Mouse (Mus musculus) kidney, embryonic 16.5 days (tissue): ENCODE data around the gene Apoc2. TPM values are rescaled to one million over a fixed set of nuclear protein-coding genes. Genes with fewer than 3 reads are reported as not detected.

Experiments used
- ATAC-seq: fragments of 200-750 bp; cut with Nextera tagmentation; 2 replicates; pipeline ENCODE4 v1.8.0; 2017; ENCODE audit warnings: moderate TSS enrichment; ENCODE audit not compliant: low FRiP score, low TSS enrichment
- H3K27ac ChIP-seq: fragments of 300-500 bp; sonication (generic); 2 replicates; pipeline ENCODE4 v1.5.1; 2014; ENCODE audit warnings: low read length
- H3K27me3 ChIP-seq: fragments of 300-500 bp; sonication (generic); 2 replicates; pipeline ENCODE4 v1.6.1; 2014; ENCODE audit warnings: low read length, control low read depth, mixed read lengths; ENCODE audit not compliant: insufficient read depth
- H3K36me3 ChIP-seq: fragments of 300-500 bp; sonication (generic); 2 replicates; pipeline ENCODE4 v1.6.1; 2014; ENCODE audit warnings: low read length, control low read depth, mixed read lengths; ENCODE audit not compliant: insufficient read depth
- H3K4me1 ChIP-seq: fragments of 300-500 bp; sonication (generic); 2 replicates; pipeline ENCODE4 v1.6.1; 2014; ENCODE audit warnings: low read length, control low read depth, mixed read lengths; ENCODE audit not compliant: insufficient read depth
- H3K4me2 ChIP-seq: fragments of 300-500 bp; sonication (generic); replicated peaks from 2 replicates; pipeline ENCODE4 v1.6.1; 2014; ENCODE audit warnings: low read depth, low read length
- H3K4me3 ChIP-seq: fragments of 300-500 bp; sonication (generic); 2 replicates; pipeline ENCODE4 v1.5.1; 2014; ENCODE audit warnings: mild to moderate bottlenecking, low read length
- H3K9ac ChIP-seq: fragments of 300-500 bp; sonication (generic); replicated peaks from 2 replicates; pipeline ENCODE4 v1.6.1; 2014; ENCODE audit warnings: low read length
- H3K9me3 ChIP-seq: fragments of 300-500 bp; sonication (generic); 2 replicates; pipeline ENCODE4 v1.6.1; 2016; ENCODE audit warnings: low read length, control low read depth
- WGBS: fragments of 180-500 bp; shearing (Covaris S2); extraction: QIAGEN DNeasy Blood & Tissue Kit; methylation state at CpG from one replicate; pipeline ENCODE4 v1.1.7; 2014; 5-methylcytosine and 5-hydroxymethylcytosine counted together
- polyA plus RNA-seq: library from polyadenylated mRNA; unstranded; fragments of >200 nt; fragmentation: Nextera tagmentation; extraction: Ambion mirVana; gene quantifications from 2 replicates; pipeline ENCODE4 v1.2.1, GENCODE M21; 2015

Apoc2 gene
- polyA plus RNA-seq, 1 experiment from 2014 or later = 4.7 TPM

GRCm38 (mm10) chr7:19685374-19685773 is 7.6 kb upstream of the Apoc2 start:
- ATAC-seq = no peak

DNA sequence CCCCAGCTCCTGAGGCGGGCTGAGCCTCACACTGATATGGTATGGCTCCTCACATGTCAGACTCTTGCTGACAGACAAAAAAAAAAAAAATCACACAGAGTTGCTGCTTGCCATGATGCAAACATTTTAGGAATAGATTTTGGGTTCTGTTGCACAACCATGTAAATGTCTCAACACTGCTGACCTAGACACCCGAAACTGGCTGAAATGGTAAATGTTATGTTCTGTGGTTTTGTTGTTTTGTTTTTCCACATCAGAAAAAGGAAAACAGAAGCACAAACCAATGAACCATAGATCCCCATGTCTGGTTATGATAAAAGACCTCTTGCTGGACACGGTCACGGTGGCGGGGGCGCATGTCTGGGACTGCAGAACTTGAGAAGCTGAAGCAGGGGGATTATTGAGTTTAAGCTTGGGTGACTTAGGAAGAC is 6.0 kb upstream of the Apoc2 start:
- ATAC-seq = no peak
- no peak overlapping the region for H3K9ac ChIP-seq

More at GRCm38 (mm10) chr7:19685374-19685773, 7.6 kb upstream of the Apoc2 start:
- no peaks in the 10 kb centered on the region for H3K4me1 ChIP-seq
- no peak overlapping the region for H3K4me2 ChIP-seq
- H3K27ac ChIP-seq = no peak overlapping the region
- WGBS = 63% methylated on average over 4 of the region's 4 CpGs
- no peak overlapping the region for H3K9ac ChIP-seq
- H3K36me3 ChIP-seq = no peaks in the 10 kb centered on the region
- no peaks in the 10 kb centered on the region for H3K27me3 ChIP-seq
- H3K4me3 ChIP-seq = no peak overlapping the region
- no peaks in the 10 kb centered on the region for H3K9me3 ChIP-seq

GRCm38 (mm10) chr7:19682979-19683378 is 5.2 kb upstream of the Apoc2 start:
- Histone ChIP-seq H3K4me1 (no peaks in the 10 kb centered on the region), H3K36me3 (no peaks in the 10 kb centered on the region), H3K9me3 (no peaks in the 10 kb centered on the region), H3K27me3 (no peaks in the 10 kb centered on the region), H3K4me3 (no peak overlapping the region), H3K9ac (no peak overlapping the region), H3K27ac (no peak overlapping the region), H3K4me2 (no peak overlapping the region)
- no peak for ATAC-seq
- 66% methylated on average over 3 of the region's 3 CpGs for WGBS

More for the DNA sequence above, 6.0 kb upstream of the Apoc2 start:
- Histone ChIP-seq H3K4me2 (no peak overlapping the region), H3K4me3 (no peak overlapping the region), H3K27ac (no peak overlapping the region), H3K4me1 (no peaks in the 10 kb centered on the region), H3K36me3 (no peaks in the 10 kb centered on the region), H3K9me3 (no peaks in the 10 kb centered on the region), H3K27me3 (no peaks in the 10 kb centered on the region)
- WGBS = 71% methylated on average over 6 of the region's 6 CpGs

DNA sequence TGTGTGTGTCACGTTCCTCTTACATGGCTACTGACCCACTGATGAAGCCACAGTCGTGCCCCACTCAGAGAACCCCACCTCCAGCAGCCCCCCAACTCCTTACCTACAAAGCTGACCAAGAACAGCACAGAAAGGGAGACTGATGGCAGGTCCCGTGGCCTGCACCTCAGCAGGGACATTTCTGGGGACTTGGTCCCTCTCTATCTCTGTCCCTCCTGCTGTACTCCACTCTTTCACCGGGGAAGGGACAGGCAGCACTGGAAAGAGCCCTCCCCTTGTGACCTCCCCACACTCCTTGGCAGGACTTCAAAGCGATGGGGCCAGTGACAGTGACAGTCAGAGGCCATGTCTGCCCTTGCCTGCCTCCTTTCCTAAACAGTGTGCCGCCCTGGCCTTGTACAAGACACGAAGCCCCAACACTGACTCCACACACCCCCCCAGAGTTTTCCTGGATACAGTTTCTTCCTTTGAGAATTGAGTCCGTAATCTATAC is 3.5 kb upstream of the Apoc2 start, which contains the start of the genes Gm44805 and Apoc4:
TSS of gene Gm44805 (minus strand) at position 222 of the 493 bp plus-strand sequence.
TSS of gene Apoc4 (minus strand) at position 278 of the 493 bp plus-strand sequence.
- Histone ChIP-seq H3K36me3 (no peaks in the 10 kb centered on the region), H3K27me3 (no peaks in the 10 kb centered on the region), H3K4me3 (no peak within 1 kb of the TSS), H3K4me1 (no peaks in the 10 kb centered on the region), H3K9ac (no peak within 1 kb of the TSS), H3K4me2 (no peak within 1 kb of the TSS), H3K9me3 (no peaks in the 10 kb centered on the region), H3K27ac (no peak within 1 kb of the TSS)
- no peak for ATAC-seq
- 56% methylated on average over 8 of the region's 8 CpGs for WGBS

DNA sequence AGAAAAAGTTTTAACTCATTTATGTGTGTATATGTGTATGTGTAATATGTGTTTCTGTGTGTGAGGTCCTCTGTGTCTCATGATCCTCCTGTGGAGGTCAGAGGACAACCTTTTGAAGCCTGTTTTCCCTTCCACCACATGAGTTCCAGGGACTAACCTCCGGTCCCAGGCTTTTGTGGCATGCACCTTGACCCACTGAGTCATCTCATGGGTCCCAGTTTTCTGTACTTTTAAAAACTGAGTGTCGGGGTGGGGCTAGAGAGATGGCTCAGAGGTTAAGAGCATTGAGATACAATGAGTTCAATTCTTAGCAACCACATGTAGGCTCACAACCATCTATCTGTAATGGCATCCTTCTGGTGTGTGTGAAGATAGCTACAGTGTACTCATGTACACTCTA is 3.0 kb upstream of the Apoc2 start:
- Histone ChIP-seq H3K27ac (no peak overlapping the region), H3K36me3 (no peaks in the 10 kb centered on the region), H3K4me2 (no peak overlapping the region), H3K9ac (no peak overlapping the region), H3K9me3 (no peaks in the 10 kb centered on the region), H3K27me3 (no peaks in the 10 kb centered on the region), H3K4me3 (no peak overlapping the region), H3K4me1 (no peaks in the 10 kb centered on the region)
- no peak for ATAC-seq
- WGBS = 86% methylated on average over 2 of the region's 2 CpGs

DNA sequence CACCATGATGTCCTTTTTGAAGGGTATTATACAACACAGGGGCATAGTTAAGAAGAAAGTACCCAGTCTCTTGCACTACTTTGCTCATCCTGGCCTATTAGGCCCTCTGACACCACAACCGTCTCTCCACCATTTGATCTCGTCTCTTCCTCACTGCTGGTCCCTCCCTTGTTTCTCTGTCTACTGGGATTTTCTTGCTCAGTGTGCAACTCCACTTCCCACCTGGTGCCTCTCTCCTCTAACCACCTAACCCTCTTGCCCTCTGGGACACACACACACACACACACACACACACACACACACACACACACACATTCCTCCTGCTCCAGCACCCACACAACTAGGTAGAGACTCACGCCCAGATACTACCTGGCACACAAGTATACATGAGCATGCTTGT is 1.2 kb upstream of the Apoc2 start:
- Histone ChIP-seq H3K4me2 (no peak overlapping the region), H3K36me3 (no peaks in the 10 kb centered on the region), H3K4me1 (no peaks in the 10 kb centered on the region), H3K27me3 (no peaks in the 10 kb centered on the region), H3K9ac (no peak overlapping the region), H3K27ac (no peak overlapping the region), H3K4me3 (no peak overlapping the region), H3K9me3 (no peaks in the 10 kb centered on the region)
- no peak for ATAC-seq
- 85% methylated on average over 3 of the region's 3 CpGs for WGBS

DNA sequence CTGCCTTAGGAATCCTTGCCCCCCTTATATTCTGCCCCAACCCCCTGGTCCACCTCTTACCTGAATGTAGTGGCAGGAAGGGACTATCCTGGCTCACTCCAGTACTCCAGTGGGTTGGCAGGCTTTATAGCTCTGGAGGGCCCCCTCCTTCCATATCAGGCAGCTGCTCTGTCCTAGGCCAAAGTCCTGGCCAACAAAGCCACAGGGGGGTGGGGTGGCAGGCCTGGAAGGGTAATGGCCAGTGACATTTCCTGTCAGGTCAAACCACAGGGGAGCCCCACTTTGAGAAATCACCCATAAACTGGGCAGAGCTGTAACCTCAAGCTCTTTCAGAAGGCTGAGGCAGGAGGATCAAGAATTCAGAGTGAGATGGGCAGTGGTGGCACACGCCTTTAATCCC is 1.1 kb downstream of the Apoc2 start:
- H3K4me2 ChIP-seq = no peak overlapping the region
- 67% methylated on average over 1 of the region's 1 CpGs for WGBS
- H3K36me3 ChIP-seq = no peaks in the 10 kb centered on the region
- H3K27ac ChIP-seq = no peak overlapping the region
- ATAC-seq = no peak
- H3K9ac ChIP-seq = no peak overlapping the region
- no peak overlapping the region for H3K4me3 ChIP-seq
- no peaks in the 10 kb centered on the region for H3K4me1 ChIP-seq
- no peaks in the 10 kb centered on the region for H3K27me3 ChIP-seq
- no peaks in the 10 kb centered on the region for H3K9me3 ChIP-seq

DNA sequence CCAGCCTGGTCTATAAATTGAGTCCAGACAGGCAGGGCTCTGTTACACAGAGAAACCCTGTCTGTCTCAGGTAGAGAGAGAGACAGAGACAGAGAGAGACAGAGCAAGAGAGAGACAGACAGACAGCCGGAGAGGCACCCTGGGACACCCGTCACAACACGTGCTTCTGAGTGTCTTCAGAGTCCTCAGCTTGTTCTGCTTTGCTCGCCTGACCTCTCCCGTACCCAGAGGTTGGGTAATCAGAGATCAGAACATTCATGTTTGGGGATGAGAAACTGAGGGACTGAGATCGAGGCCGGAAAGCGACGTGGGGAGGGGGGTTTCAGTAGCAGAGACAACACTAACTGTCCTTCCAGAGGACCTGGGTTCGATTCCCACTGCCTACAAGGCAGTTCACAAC is 1.9 kb downstream of the Apoc2 start:
- Histone ChIP-seq H3K9ac (no peak overlapping the region), H3K4me3 (no peak overlapping the region), H3K4me1 (no peaks in the 10 kb centered on the region), H3K36me3 (no peaks in the 10 kb centered on the region), H3K4me2 (no peak overlapping the region), H3K9me3 (no peaks in the 10 kb centered on the region), H3K27me3 (no peaks in the 10 kb centered on the region), H3K27ac (no peak overlapping the region)
- ATAC-seq = no peak
- WGBS = 81% methylated on average over 10 of the region's 10 CpGs

- no peak overlapping the region for H3K4me3 ChIP-seq
- H3K27ac ChIP-seq = no peak overlapping the region
- H3K36me3 ChIP-seq = no peaks in the 10 kb centered on the region
- no peaks in the 10 kb centered on the region for H3K9me3 ChIP-seq
- ATAC-seq = no peak
- no peaks in the 10 kb centered on the region for H3K27me3 ChIP-seq
- WGBS = 55% methylated on average over 14 of the region's 14 CpGs
- H3K9ac ChIP-seq = no peak overlapping the region
- peaks cover 5% of the 10 kb centered on the region; the same call in 1 of the 2 replicates for H3K4me1 ChIP-seq
- no peak overlapping the region for H3K4me2 ChIP-seq
These were observed 4.5 kb downstream of the Apoc2 start for GRCm38 (mm10) chr7:19673083-19673699.

- H3K27me3 ChIP-seq = no peaks in the 10 kb centered on the region
- WGBS = 66% methylated on average over 10 of the region's 10 CpGs
- no peak overlapping the region for H3K4me2 ChIP-seq
- no peak for ATAC-seq
- H3K9ac ChIP-seq = no peak overlapping the region
- H3K27ac ChIP-seq = no peak overlapping the region
- no peaks in the 10 kb centered on the region for H3K36me3 ChIP-seq
- no peak overlapping the region for H3K4me3 ChIP-seq
- H3K9me3 ChIP-seq = no peaks in the 10 kb centered on the region
- H3K4me1 ChIP-seq = peaks cover 5% of the 10 kb centered on the region; the same call in 1 of the 2 replicates
These were observed 6.2 kb downstream of the Apoc2 start for GRCm38 (mm10) chr7:19671511-19671910.
